Mouse (Mus musculus) forebrain, embryonic 10.5 days (tissue): ENCODE measurements at regions not wholly inside any gene's neighbourhood (a gene's known extent, or its start where the extent isn't known, plus 50 kb on each side); places are given as distances from the start of the nearest gene placed in this dataset.

ENCODE experiments used
- DNase-seq: peaks from one replicate; pipeline ENCODE4 v3.0.0-alpha.2; 2017; ENCODE audit warnings: low spot score; ENCODE audit errors: extremely low spot score
- H3K27ac ChIP-seq: fragments of 300-500 bp; sonication (generic); 2 replicates; pipeline ENCODE4 v1.5.1; 2016; ENCODE audit warnings: mild to moderate bottlenecking
- H3K27me3 ChIP-seq: fragments of 300-500 bp; sonication (generic); 2 replicates; pipeline ENCODE4 v1.6.1; 2016; ENCODE audit warnings: mild to moderate bottlenecking; ENCODE audit not compliant: poor library complexity, severe bottlenecking
- H3K36me3 ChIP-seq: fragments of 300-500 bp; sonication (generic); replicated peaks from 2 replicates; pipeline ENCODE4 v1.6.1; 2016; ENCODE audit warnings: mild to moderate bottlenecking, moderate library complexity
- H3K4me1 ChIP-seq: fragments of 300-500 bp; sonication (generic); 2 replicates; pipeline ENCODE4 v1.6.1; 2016
- H3K4me3 ChIP-seq: fragments of 300-500 bp; sonication (generic); 2 replicates; pipeline ENCODE4 v1.5.1; 2016; ENCODE audit warnings: mild to moderate bottlenecking, moderate library complexity
- H3K9me3 ChIP-seq: fragments of 300-500 bp; sonication (generic); 2 replicates; pipeline ENCODE4 v1.6.1; 2016; ENCODE audit warnings: mild to moderate bottlenecking, moderate library complexity
- WGBS: fragments of 180-500 bp; shearing (Covaris S2); methylation state at CpG from one replicate; pipeline ENCODE4 v1.1.7; 2016; 5-methylcytosine and 5-hydroxymethylcytosine counted together

GRCm38 (mm10) chr6:35458250-35458649 is 81.4 kb downstream of the Mtpn start:
- no peak for DNase-seq
- no peaks in the 10 kb centered on the region for H3K27me3 ChIP-seq
- H3K36me3 ChIP-seq, result no peaks in the 10 kb centered on the region
- H3K27ac ChIP-seq, result no peak overlapping the region
- H3K4me3 ChIP-seq, result no peak overlapping the region
- H3K9me3 ChIP-seq, result no peaks in the 10 kb centered on the region
- WGBS, result 90% methylated on average over 2 of the region's 2 CpGs
- no peaks in the 10 kb centered on the region for H3K4me1 ChIP-seq

- 96% methylated on average over 1 of the region's 1 CpGs for WGBS
Measured at GRCm38 (mm10) chr6:35445007-35445406, 94.7 kb downstream of the Mtpn start.

GRCm38 (mm10) chr6:35426301-35426700 is 100.4 kb upstream of the Fam180a start:
- WGBS, result 86% methylated on average over 3 of the region's 3 CpGs
- H3K27me3 ChIP-seq, result no peaks in the 10 kb centered on the region
- DNase-seq, result no peak

More at GRCm38 (mm10) chr6:35445007-35445406, 94.7 kb downstream of the Mtpn start:
- H3K36me3 ChIP-seq, result no peaks in the 10 kb centered on the region
- DNase-seq, result no peak
- no peaks in the 10 kb centered on the region for H3K9me3 ChIP-seq
- no peak overlapping the region for H3K4me3 ChIP-seq
- H3K27ac ChIP-seq, result no peak overlapping the region
- H3K4me1 ChIP-seq, result no peaks in the 10 kb centered on the region
- H3K27me3 ChIP-seq, result no peaks in the 10 kb centered on the region

GRCm38 (mm10) chr6:35424521-35424920 is 98.6 kb upstream of the Fam180a start:
- Histone ChIP-seq H3K4me1 (no peaks in the 10 kb centered on the region), H3K4me3 (no peak overlapping the region), H3K27ac (no peak overlapping the region), H3K9me3 (peaks cover 5% of the 10 kb centered on the region; the same call in 1 of the 2 replicates), H3K27me3 (no peaks in the 10 kb centered on the region), H3K36me3 (no peaks in the 10 kb centered on the region)
- DNase-seq, result no peak
- 94% methylated on average over 2 of the region's 2 CpGs for WGBS

More at GRCm38 (mm10) chr6:35426301-35426700, 100.4 kb upstream of the Fam180a start:
- Histone ChIP-seq H3K4me1 (no peaks in the 10 kb centered on the region), H3K9me3 (no peaks in the 10 kb centered on the region), H3K4me3 (no peak overlapping the region), H3K36me3 (no peaks in the 10 kb centered on the region), H3K27ac (no peak overlapping the region)

- Histone ChIP-seq H3K27me3 (no peaks in the 10 kb centered on the region), H3K9me3 (peaks cover 5% of the 10 kb centered on the region; the same call in 1 of the 2 replicates), H3K36me3 (no peaks in the 10 kb centered on the region), H3K4me3 (no peak overlapping the region), H3K27ac (no peak overlapping the region), H3K4me1 (no peaks in the 10 kb centered on the region)
- 88% methylated on average over 7 of the region's 7 CpGs for WGBS
- no peak for DNase-seq
Measured at GRCm38 (mm10) chr6:35420924-35421323, 95.0 kb upstream of the Fam180a start.

- 79% methylated on average over 9 of the region's 9 CpGs for WGBS
Measured at GRCm38 (mm10) chr6:35405044-35405443, 79.1 kb upstream of the Fam180a start.

GRCm38 (mm10) chr6:35403341-35403910 is 77.5 kb upstream of the Fam180a start:
- Histone ChIP-seq H3K27me3 (no peaks in the 10 kb centered on the region), H3K9me3 (no peaks in the 10 kb centered on the region), H3K4me1 (0 out of 2 replicates have a peak, but pooled peaks cover 5% of the 10 kb centered on the region), H3K4me3 (no peak overlapping the region), H3K36me3 (no peaks in the 10 kb centered on the region), H3K27ac (no peak overlapping the region)
- 83% methylated on average over 5 of the region's 5 CpGs for WGBS
- no peak for DNase-seq

More at GRCm38 (mm10) chr6:35405044-35405443, 79.1 kb upstream of the Fam180a start:
- Histone ChIP-seq H3K4me1 (0 out of 2 replicates have a peak, but pooled peaks cover 5% of the 10 kb centered on the region), H3K9me3 (no peaks in the 10 kb centered on the region), H3K36me3 (no peaks in the 10 kb centered on the region), H3K27ac (no peak overlapping the region), H3K4me3 (no peak overlapping the region), H3K27me3 (no peaks in the 10 kb centered on the region)
- no peak for DNase-seq

- no peak for DNase-seq
- 97% methylated on average over 8 of the region's 9 CpGs for WGBS
- no peak overlapping the region for H3K27ac ChIP-seq
- H3K36me3 ChIP-seq, result no peaks in the 10 kb centered on the region
- H3K4me3 ChIP-seq, result no peak overlapping the region
- H3K9me3 ChIP-seq, result no peaks in the 10 kb centered on the region; the same call in 1 of the 2 replicates
- no peaks in the 10 kb centered on the region for H3K4me1 ChIP-seq
- no peaks in the 10 kb centered on the region for H3K27me3 ChIP-seq
Measured at GRCm38 (mm10) chr6:35395726-35396125, 69.8 kb upstream of the Fam180a start.

- H3K9me3 ChIP-seq, result no peaks in the 10 kb centered on the region
- DNase-seq, result no peak
- no peaks in the 10 kb centered on the region for H3K4me1 ChIP-seq
- H3K27me3 ChIP-seq, result no peaks in the 10 kb centered on the region
- WGBS, result 85% methylated on average over 3 of the region's 3 CpGs
- H3K27ac ChIP-seq, result no peak overlapping the region
- H3K36me3 ChIP-seq, result no peaks in the 10 kb centered on the region
- H3K4me3 ChIP-seq, result no peak overlapping the region
Measured at GRCm38 (mm10) chr6:35388827-35389226, 62.9 kb upstream of the Fam180a start.

GRCm38 (mm10) chr6:35381536-35381935 is 55.6 kb upstream of the Fam180a start:
- Histone ChIP-seq H3K4me3 (no peak overlapping the region), H3K4me1 (peaks cover 16% of the 10 kb centered on the region), H3K27me3 (no peaks in the 10 kb centered on the region), H3K9me3 (no peaks in the 10 kb centered on the region), H3K36me3 (no peaks in the 10 kb centered on the region), H3K27ac (no peak overlapping the region)
- 88% methylated on average over 3 of the region's 3 CpGs for WGBS
- DNase-seq, result no peak

GRCm38 (mm10) chr6:35380721-35381466 is 55.0 kb upstream of the Fam180a start:
- no peaks in the 10 kb centered on the region for H3K27me3 ChIP-seq
- WGBS, result 24% methylated on average over 11 of the region's 11 CpGs
- H3K27ac ChIP-seq, result peak overlapping the region; percentile 60; the same call in 1 of the 2 replicates
- no peaks in the 10 kb centered on the region for H3K36me3 ChIP-seq
- DNase-seq, result peak; percentile 39
- no peaks in the 10 kb centered on the region for H3K9me3 ChIP-seq
- H3K4me3 ChIP-seq, result peak overlapping the region; percentile 39
- H3K4me1 ChIP-seq, result peaks cover 16% of the 10 kb centered on the region

GRCm38 (mm10) chr6:35379890-35380289 is 53.9 kb upstream of the Fam180a start:
- Histone ChIP-seq H3K4me3 (peak overlapping the region; percentile 28), H3K27ac (peak overlapping the region; percentile 71), H3K27me3 (no peaks in the 10 kb centered on the region), H3K4me1 (peaks cover 16% of the 10 kb centered on the region), H3K9me3 (no peaks in the 10 kb centered on the region), H3K36me3 (no peaks in the 10 kb centered on the region)
- WGBS, result 10% methylated on average over 8 of the region's 8 CpGs
- DNase-seq, result peak; percentile 72

- no peak overlapping the region for H3K4me3 ChIP-seq
- H3K9me3 ChIP-seq, result no peaks in the 10 kb centered on the region
- WGBS, result 86% methylated on average over 6 of the region's 6 CpGs
- H3K27ac ChIP-seq, result no peak overlapping the region
- no peaks in the 10 kb centered on the region for H3K27me3 ChIP-seq
- DNase-seq, result no peak
- H3K36me3 ChIP-seq, result no peaks in the 10 kb centered on the region
- peaks cover 16% of the 10 kb centered on the region for H3K4me1 ChIP-seq
Measured at GRCm38 (mm10) chr6:35378851-35379250, 52.9 kb upstream of the Fam180a start.
